Mouse (Mus musculus): ENCODE results near the gene Ugt2a2.
A peak's percentile ranks its signal among the peaks of the same experiment; 100 is the strongest.
"Not testable (repeated sequence)": the region's sequence is repeated elsewhere in the genome, so short reads cannot be mapped to it uniquely, and the experiment has no call there.

Ugt2a2 gene

DNA sequence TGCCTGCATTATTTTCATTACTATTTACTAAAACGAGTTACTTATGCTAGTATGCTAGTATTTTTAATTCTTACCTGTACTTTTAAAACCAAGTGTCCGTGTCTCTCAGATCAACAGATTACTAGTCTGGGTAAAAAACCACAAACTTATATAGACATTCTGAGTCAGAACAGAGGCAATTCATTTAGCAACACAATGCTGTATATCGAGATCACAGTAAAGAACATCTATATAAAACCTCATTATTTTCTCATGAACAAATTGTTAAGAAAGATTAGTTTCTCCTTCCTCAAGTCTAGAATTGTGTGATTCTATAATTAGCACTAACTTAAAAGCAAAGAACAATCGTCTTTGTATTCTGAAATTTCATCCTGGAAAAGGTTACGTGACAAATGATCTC lies at the start of gene Ugt2a2:
TSS of gene Ugt2a2 (minus strand) at position 101 of the 400 bp plus-strand sequence.
- no peak for DNase-seq (ENCODE audit: low spot score in 2 of 2)

DNA sequence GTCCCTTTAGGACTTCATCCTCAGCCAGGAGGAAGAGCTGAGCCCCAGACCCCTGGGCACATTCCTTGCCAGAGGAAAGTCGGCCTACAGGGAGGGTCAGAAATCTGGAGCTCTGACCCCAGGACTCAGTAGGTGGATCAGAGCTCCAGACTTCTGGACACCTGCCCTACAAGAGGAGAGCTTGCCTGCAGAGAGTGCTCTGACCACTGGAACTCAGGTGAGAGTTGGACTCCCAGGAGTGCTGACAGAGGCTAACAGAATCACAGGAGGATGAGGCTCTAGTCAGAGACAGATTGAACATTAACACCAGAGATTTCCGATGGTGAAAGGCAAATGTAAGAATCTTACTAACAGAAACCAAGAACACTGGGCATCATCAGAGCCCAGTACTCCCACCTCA lies 41.5 kb upstream of the Ugt2a2 start:
- not testable (repeated sequence) for DNase-seq (ENCODE audit: low spot score in 2 of 2)

DNA sequence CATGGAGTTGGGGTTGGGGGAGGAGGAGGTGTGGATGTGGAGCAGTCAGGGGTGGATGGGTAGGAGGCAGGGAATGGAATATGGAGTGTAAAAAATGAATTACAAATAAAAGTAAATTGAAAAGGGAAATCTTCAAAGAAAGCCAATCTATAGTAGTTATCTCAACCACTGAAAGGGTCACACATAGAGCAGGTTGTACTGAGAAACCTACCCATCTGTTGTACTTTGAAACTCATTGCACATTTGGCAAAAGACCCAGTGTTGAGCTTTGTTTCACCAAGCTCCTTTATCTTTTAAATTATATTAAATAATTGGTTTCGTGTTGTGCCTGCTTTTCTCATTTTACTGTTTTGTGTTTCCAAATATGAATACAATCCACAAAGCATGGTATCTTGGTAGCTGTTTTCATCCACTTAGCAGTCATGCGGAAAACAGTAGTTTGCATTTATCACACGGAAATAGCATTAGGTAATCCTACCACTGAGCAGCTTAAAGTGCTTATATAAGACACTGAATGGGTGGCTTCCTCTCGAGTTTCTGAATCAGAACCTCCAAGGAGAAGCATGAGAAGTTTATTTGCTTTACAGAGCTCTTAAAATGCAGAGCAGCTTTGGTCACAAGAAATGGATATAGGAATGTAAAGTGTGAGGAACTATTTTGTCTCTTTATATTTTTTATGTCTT lies 23.9 kb upstream of the Ugt2a2 start:
- DNase-seq (ENCODE audit: low spot score in 2 of 2), result no peak

DNA sequence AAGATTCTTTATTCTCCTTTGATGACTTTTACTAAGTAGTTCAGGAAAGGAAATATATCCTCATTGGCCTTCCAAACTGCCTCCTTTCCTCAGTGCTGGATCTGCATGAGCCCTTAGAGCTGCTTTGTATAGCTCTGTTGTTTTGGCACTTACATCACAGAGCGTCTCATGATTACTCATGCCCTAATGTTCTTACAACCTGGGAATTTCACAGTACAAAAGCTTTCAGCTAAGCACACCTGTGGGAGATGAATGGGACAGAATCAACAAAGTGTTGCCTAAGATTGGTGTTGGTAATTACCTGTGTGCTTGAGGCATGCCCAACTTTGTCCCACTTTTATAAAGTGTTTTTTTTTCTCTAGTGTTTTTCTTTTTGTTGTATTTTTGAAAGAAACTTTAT lies 20.6 kb upstream of the Ugt2a2 start:
- DNase-seq (ENCODE audit: low spot score in 2 of 2), result no peak

DNA sequence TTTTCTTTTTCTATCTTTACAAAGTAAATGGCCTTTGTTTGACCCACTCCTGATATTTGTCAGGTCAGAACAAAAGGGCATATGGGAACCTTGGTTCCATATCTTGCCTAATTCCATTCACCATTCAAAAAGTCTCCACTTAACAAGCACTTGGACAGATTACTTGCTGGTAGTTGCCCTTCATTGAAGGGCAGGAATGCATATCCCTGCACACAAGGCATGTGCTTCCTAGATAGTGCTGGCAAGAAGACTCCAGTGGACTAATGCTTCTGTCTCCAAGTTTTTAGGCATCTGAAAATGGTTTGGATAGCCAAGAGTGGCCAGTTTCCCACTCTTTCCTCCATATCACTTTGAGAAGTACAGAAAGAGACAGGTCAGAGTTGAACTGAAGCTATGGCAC lies 17.3 kb upstream of the Ugt2a2 start:
- DNase-seq (ENCODE audit: low spot score in 2 of 2), result no peak

DNA sequence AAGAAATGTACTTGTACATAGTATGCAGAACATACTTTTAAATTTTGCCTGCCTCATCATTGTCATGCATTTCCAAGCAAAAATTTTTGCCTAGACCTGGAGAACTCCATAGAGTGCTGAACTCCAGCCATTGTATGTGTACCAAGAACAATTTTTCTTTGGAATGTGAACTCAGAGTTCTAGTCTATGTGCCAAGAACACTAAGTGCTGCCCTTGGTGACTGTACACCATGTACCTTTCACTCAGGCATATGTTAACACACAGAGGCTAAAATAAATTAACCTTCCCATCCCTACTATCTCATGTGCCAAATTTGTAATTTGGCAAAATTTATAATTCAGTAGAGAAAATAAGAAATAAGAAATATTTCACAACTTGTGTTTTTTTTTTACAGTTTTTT lies 16.9 kb upstream of the Ugt2a2 start:
- no peak for DNase-seq (ENCODE audit: low spot score in 2 of 2)

DNA sequence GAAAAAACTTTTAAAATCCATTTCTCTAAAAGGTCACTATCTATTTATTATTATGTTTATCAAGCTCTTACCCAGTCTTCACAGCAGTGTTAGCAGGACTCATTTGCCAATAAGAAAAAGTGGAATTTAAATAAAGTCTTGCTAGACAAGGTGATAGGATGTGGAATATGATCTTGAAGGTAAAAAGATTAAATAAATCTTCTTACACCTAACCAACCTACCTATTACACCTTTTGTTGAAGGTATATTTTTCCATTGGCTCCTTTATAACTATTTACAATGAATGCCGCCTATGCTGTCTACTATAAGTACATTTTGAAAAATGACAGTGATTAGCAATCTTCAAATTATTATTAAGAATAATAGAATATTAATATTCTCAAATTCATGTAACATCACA lies 8.7 kb upstream of the Ugt2a2 start, which contains the start of gene Ugt2a1:
TSS of gene Ugt2a1 (minus strand) at position 101 of the 400 bp plus-strand sequence.
- no peak for DNase-seq (ENCODE audit: low spot score in 2 of 2)

DNA sequence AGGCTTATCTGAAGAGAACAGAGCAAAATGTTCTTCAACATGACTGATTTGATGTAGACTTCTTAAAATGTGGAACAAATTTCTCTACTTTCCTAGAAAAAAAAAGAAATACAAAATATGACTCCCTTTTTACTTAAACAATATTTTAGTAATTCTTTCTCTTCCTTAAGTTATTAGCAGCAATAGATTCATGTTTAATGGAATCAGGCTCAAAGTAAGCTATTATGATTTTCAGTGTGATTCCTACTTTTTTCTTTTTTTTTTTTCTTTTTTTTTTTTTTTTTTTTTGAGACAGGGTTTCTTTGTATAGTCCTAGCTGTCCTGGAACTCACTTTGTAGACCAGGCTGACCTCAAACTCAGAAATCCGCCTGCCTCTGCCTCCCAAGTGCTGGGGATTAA lies 4.6 kb upstream of the Ugt2a2 start, which contains the start of gene Gm43638:
TSS of gene Gm43638 (minus strand) at position 101 of the 400 bp plus-strand sequence.
- not testable (repeated sequence) for DNase-seq (ENCODE audit: low spot score in 2 of 2)

DNA sequence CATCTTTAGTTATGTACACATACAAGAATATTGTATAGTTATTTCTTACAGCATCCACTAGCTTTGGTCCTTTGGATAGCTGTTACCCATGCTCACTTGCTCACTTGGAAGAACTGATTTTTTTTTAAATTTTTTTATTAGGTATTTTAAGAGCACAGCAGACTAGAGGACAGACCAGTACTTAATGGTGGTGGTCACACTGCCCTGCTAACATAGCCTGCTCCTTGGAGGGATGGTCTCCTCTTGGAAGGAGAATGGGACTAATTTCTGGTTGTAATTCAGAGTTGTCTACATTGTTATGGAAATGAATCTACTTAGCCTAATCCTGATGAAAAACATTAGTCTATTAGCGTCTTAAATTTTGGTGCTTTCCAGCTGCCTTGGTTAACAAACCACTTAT lies 23.2 kb downstream of the Ugt2a2 start:
- DNase-seq (ENCODE audit: low spot score in 2 of 2), result no peak

DNA sequence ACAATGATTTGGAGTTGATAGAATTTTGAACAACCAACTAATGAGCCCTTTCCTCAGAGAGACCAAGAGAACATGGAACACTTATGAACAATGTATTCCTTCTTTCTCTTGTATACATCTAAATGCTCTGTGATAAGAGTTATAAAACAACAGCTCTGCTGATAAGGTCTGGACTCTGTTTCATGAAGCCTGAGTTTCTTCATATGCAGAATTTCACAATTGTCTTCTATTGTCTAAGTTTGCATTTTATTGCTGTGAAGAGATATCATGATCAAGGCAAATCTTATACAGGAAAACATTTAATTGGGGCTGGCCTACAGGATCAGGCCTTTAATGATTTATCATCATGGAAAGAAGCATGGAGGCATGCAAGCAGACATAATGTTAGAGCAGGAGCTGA lies 24.4 kb downstream of the Ugt2a2 start:
- DNase-seq (ENCODE audit: low spot score in 2 of 2), result no peak

DNA sequence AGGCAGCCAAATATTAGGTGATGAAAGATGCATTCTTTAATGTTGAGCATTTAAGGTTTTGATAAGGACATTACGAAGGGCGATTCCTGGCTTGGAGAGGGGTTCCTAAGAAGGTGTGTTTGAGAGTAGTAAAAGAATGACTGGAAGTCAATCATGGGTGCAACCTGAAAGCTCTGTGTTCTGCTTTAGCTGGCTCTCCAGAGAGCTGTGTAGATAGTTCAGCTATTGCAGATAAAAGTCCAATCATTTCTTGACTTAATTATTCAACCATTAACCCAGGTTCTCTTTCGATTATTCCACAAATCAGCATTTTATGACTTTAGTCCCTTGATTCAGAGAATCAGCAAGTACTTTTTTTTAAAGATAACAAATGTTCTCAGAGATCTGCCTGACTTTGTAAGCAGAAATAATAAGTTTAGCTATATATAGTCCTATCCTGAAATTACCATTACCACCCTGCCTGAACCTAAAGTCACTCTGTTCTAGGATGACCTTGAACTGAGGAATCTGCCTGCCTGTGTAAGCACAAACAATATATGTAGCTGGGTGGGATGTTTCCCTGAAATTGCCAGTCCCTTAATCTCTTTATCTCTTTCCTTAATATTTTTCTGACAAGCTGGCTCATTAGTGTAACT lies 25.7 kb downstream of the Ugt2a2 start:
- no peak for DNase-seq (ENCODE audit: low spot score in 2 of 2)

DNA sequence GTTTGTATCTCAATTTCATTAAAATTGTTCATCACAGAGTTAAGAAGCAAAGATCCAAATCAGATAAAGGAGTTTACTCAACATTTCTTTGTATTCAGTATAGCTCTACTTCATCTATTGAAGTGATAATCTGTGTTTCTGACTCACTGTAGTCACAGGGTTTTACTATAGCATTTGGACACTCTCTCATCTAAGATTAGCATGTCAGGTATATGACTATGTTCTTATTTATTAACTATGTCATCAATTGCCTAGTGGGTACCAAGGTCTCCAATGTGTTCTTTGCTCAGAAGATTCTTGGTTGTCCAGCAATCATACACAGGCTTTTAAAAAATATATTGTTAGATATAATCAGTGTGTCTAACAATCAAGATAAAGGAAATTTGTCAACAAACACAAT lies 26.5 kb downstream of the Ugt2a2 start:
- DNase-seq (ENCODE audit: low spot score in 2 of 2), result no peak

DNA sequence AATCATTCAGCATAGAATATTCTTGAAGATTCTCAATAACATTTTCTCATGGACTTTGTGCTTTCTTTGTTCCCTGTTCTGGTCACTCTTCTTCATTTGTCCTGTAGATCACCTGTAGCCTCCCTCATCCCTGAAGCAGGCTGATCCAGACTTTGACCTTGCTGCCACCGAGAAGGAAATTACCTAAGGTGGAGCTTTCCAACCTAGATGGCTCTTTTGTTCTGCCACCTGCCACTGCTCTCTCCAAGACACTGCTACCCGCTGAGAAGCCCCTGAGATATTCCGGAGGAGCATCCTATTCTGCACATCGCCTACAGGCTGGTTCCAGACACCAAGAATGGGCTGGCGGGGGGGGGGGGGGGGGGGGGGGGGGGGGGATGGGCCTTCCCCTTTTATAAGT lies 29.5 kb downstream of the Ugt2a2 start:
- DNase-seq (ENCODE audit: low spot score in 2 of 2), result not testable (repeated sequence)

DNA sequence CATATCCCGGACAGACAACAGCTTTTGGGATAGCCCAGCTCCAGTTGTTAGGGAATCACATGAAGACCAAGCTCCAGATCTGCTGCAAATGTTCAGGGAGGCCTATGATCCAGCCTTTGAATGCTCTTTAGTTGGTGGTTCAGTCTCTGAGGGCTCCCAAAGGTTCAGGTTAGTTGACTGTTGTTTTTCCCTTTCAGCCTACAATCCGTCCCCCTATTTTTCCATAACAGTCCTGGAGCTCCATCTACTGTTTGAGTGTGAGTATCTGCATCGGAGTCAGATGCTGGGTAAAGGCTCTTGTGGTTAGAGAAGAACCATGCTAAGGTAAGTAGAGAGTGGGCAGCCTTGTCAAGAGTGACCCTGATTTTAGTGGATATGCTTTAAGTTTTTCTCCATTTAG lies 45.8 kb downstream of the Ugt2a2 start:
- DNase-seq (ENCODE audit: low spot score in 2 of 2), result peak in 1 of 2 experiments; percentile 4

DNA sequence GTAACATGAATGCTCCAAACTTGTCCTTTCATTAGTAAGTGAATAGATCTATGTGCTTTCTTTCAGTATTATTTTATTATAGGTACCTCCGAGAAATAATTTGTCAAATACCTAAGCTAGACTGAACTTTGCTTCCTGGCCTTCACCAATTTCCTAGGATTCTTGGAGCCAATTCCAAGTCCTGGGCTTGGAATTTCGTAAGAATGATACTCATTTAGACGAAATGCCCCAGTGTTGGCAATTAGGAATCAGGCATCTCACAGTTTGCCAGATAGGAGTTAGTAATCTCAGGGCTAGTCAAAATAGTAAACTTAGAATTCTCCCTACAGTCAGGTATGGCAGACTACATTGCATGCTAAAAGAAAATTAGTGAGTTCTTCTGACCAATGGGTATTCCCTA lies 56.4 kb downstream of the Ugt2a2 start:
- no peak for DNase-seq (ENCODE audit: low spot score in 2 of 2)

DNA sequence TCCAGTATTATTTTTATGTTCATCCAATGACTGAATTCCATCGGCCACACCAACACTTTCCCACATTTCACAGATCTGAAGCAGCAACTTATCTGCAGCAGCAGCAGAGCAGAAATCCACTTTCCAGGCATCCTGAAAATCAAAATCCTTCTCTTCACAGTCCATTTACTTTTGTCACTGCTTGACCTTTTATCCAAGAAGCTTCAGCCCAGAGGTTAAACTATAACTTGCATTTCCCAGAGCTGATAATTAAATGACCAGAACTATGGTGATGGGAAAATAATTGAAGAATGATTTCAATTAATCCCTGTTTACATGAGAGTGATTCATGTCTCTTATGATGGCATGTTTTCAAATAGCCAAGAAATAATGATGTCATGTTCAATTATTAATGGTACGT lies 58.0 kb downstream of the Ugt2a2 start, which contains the start of gene Ugt2b38:
TSS of gene Ugt2b38 (minus strand) at position 163 of the 400 bp plus-strand sequence.
- DNase-seq (ENCODE audit: low spot score in 2 of 2), result not testable (repeated sequence)

Measured in frontal cortex, postnatal 25 days (tissue).